Mouse (Mus musculus) brain, embryonic 14.5 days (tissue): ENCODE data around the gene Hbs1l.

Experiments used
- CTCF ChIP-seq: fragments of 200-500 bp; IDR thresholded peaks from 2 replicates; pipeline ENCODE4 v1.5.1; 2012; ENCODE audit warnings: inconsistent platforms, mild to moderate bottlenecking, moderate library complexity, borderline replicate concordance; ENCODE audit not compliant: insufficient read depth, insufficient read length; ENCODE audit errors: extremely low read depth
- POLR2A ChIP-seq: fragments of 200-500 bp; IDR thresholded peaks from 2 replicates; pipeline ENCODE4 v1.6.1; 2012; ENCODE audit warnings: mild to moderate bottlenecking, inconsistent platforms, borderline replicate concordance; ENCODE audit not compliant: poor library complexity, insufficient read depth, insufficient read length, severe bottlenecking; ENCODE audit errors: extremely low read depth

GRCm38 (mm10) chr10:21378196-21378944, 82.6 kb downstream of the Hbs1l start:
- TF ChIP-seq POLR2A: no peak
- peak; percentile 40; the same call in 1 of the 2 replicates for TF ChIP-seq CTCF
